Mouse (Mus musculus): ENCODE data around the gene 4930562C15Rik. TPM values are rescaled to one million over a fixed set of nuclear protein-coding genes. Genes with fewer than 3 reads are reported as not detected.

The 4930562C15Rik gene
- total and polyA plus RNA-seq, 3 experiments, result not detected

GRCm38 (mm10) chr16:4916608-4917007 is 81.4 kb downstream of the 4930562C15Rik start:
- no peak for DNase-seq

Other genes with a start within 250 kb of the 4930562C15Rik start
- gene Glis2, start 240.7 kb upstream of the 4930562C15Rik start, total RNA-seq (2021), result 10 to 100 TPM; 17.3 to 27.4 TPM
- 28.9 and 29.3 TPM in 2 replicates for gene Glis2, start 240.7 kb upstream of the 4930562C15Rik start, polyA plus RNA-seq (2012; rRNA removed)
- 100 to 1,000 TPM; 104 to 111 TPM for gene Pam16, start 210.4 kb upstream of the 4930562C15Rik start, total RNA-seq (2021)
- gene Pam16, start 210.4 kb upstream of the 4930562C15Rik start, polyA plus RNA-seq (2012; rRNA removed), result 16.0 and 33.4 TPM in 2 replicates
- 10 to 100 TPM in 1 of 2 experiments, 1 to 10 TPM in 1; 8.4 to 15.4 TPM for gene Vasn, start 195.5 kb upstream of the 4930562C15Rik start, total RNA-seq (2021)
- gene Vasn, start 195.5 kb upstream of the 4930562C15Rik start, polyA plus RNA-seq (2012; rRNA removed), result 28.1 and 30.9 TPM in 2 replicates
- gene Dnaja3, start 195.4 kb upstream of the 4930562C15Rik start, total RNA-seq (2021), result 100 to 1,000 TPM; 122 to 148 TPM
- 33.2 and 37.5 TPM in 2 replicates for gene Dnaja3, start 195.4 kb upstream of the 4930562C15Rik start, polyA plus RNA-seq (2012; rRNA removed)
- gene Coro7, start 155.6 kb upstream of the 4930562C15Rik start, total RNA-seq (2021), result 10 to 100 TPM; 27.3 to 35.5 TPM
- 58.0 and 60.3 TPM in 2 replicates for gene Coro7, start 155.6 kb upstream of the 4930562C15Rik start, polyA plus RNA-seq (2012; rRNA removed)
- 1 to 10 TPM; 2.9 to 5.2 TPM for gene Nmral1, start 116.1 kb upstream of the 4930562C15Rik start, total RNA-seq (2021)
- 2.4 and 2.5 TPM in 2 replicates for gene Nmral1, start 116.1 kb upstream of the 4930562C15Rik start, polyA plus RNA-seq (2012; rRNA removed)
- 10 to 100 TPM; 87.1 to 92.8 TPM for gene Hmox2, start 109.1 kb upstream of the 4930562C15Rik start, total RNA-seq (2021)
- gene Hmox2, start 109.1 kb upstream of the 4930562C15Rik start, polyA plus RNA-seq (2012; rRNA removed), result 21.3 and 30.2 TPM in 2 replicates
- gene Cdip1, start 45.1 kb upstream of the 4930562C15Rik start, total RNA-seq (2021), result 100 to 1,000 TPM; 105 to 130 TPM
- gene Cdip1, start 45.1 kb upstream of the 4930562C15Rik start, polyA plus RNA-seq (2012; rRNA removed), result 400 and 500 TPM in 2 replicates
- gene Ubald1, start 44.9 kb downstream of the 4930562C15Rik start, total RNA-seq (2021), result 10 to 100 TPM; 32.8 to 37.8 TPM
- gene Ubald1, start 44.9 kb downstream of the 4930562C15Rik start, polyA plus RNA-seq (2012; rRNA removed), result 59.7 and 68.0 TPM in 2 replicates
- 10 to 100 TPM; 79.3 to 87.4 TPM for gene Mgrn1, start 50.8 kb downstream of the 4930562C15Rik start, total RNA-seq (2021)
- gene Mgrn1, start 50.8 kb downstream of the 4930562C15Rik start, polyA plus RNA-seq (2012; rRNA removed), result 134 and 157 TPM in 2 replicates
- 10 to 100 TPM; 50.6 to 67.6 TPM for gene Nudt16l1, start 103.3 kb downstream of the 4930562C15Rik start, total RNA-seq (2021)
- 125 and 130 TPM in 2 replicates for gene Nudt16l1, start 103.3 kb downstream of the 4930562C15Rik start, polyA plus RNA-seq (2012; rRNA removed)
- gene Anks3, start 128.8 kb downstream of the 4930562C15Rik start, total RNA-seq (2021), result 10 to 100 TPM; 30.8 to 33.9 TPM
- gene Anks3, start 128.8 kb downstream of the 4930562C15Rik start, polyA plus RNA-seq (2012; rRNA removed), result 39.2 and 45.3 TPM in 2 replicates
- gene Sept12, start 162.4 kb downstream of the 4930562C15Rik start, total RNA-seq (2021), result not detected
- not detected in 2 replicates for gene Sept12, start 162.4 kb downstream of the 4930562C15Rik start, polyA plus RNA-seq (2012; rRNA removed)
- not detected for gene Smim22, start 171.9 kb downstream of the 4930562C15Rik start, total RNA-seq (2021)
- gene Smim22, start 171.9 kb downstream of the 4930562C15Rik start, polyA plus RNA-seq (2012; rRNA removed), result 0.38 TPM in 1 of 2 replicates, not detected in the other
- gene Rogdi, start 178.1 kb downstream of the 4930562C15Rik start, total RNA-seq (2021), result 10 to 100 TPM; 16.9 to 28.1 TPM
- 83.9 and 99.3 TPM in 2 replicates for gene Rogdi, start 178.1 kb downstream of the 4930562C15Rik start, polyA plus RNA-seq (2012; rRNA removed)
- gene Glyr1, start 214.4 kb downstream of the 4930562C15Rik start, total RNA-seq (2021), result 10 to 100 TPM; 92.6 to 96.5 TPM
- gene Glyr1, start 214.4 kb downstream of the 4930562C15Rik start, polyA plus RNA-seq (2012; rRNA removed), result 51.7 and 71.3 TPM in 2 replicates
- 10 to 100 TPM; 25.2 to 34.0 TPM for gene Ubn1, start 214.6 kb downstream of the 4930562C15Rik start, total RNA-seq (2021)
- 18.6 and 18.9 TPM in 2 replicates for gene Ubn1, start 214.6 kb downstream of the 4930562C15Rik start, polyA plus RNA-seq (2012; rRNA removed)